Mouse (Mus musculus) stomach, embryonic 15.5 days (tissue): Measurements from ENCODE around the gene Unkl. TPM values are rescaled to one million over a fixed set of nuclear protein-coding genes. Genes with fewer than 3 reads are reported as not detected.

ENCODE experiments used
- ATAC-seq: fragments of 200-750 bp; cut with Nextera tagmentation; 2 replicates; pipeline ENCODE4 v1.8.0; 2017; ENCODE audit warnings: low read depth, moderate number of reproducible peaks, moderate TSS enrichment; ENCODE audit not compliant: insufficient read depth, low FRiP score
- H3K27ac ChIP-seq: fragments of 300-500 bp; sonication (generic); 2 replicates; pipeline ENCODE4 v1.5.1; 2015; ENCODE audit warnings: mild to moderate bottlenecking, inconsistent platforms
- H3K27me3 ChIP-seq: fragments of 300-500 bp; sonication (generic); replicated peaks from 2 replicates; pipeline ENCODE4 v1.6.1; 2015; ENCODE audit warnings: inconsistent platforms
- H3K36me3 ChIP-seq: fragments of 300-500 bp; sonication (generic); 2 replicates; pipeline ENCODE4 v1.6.1; 2015; ENCODE audit warnings: inconsistent platforms
- H3K4me1 ChIP-seq: fragments of 300-500 bp; sonication (generic); 2 replicates; pipeline ENCODE4 v1.6.1; 2015; ENCODE audit warnings: inconsistent platforms
- H3K4me2 ChIP-seq: fragments of 300-500 bp; sonication (generic); 2 replicates; pipeline ENCODE4 v1.6.1; 2015; ENCODE audit warnings: mild to moderate bottlenecking, inconsistent platforms
- H3K4me3 ChIP-seq: fragments of 300-500 bp; sonication (generic); replicated peaks from 2 replicates; pipeline ENCODE4 v1.5.1; 2015; ENCODE audit warnings: inconsistent platforms
- H3K9ac ChIP-seq: fragments of 300-500 bp; sonication (generic); 2 replicates; pipeline ENCODE4 v1.6.1; 2015; ENCODE audit warnings: inconsistent platforms
- H3K9me3 ChIP-seq: fragments of 300-500 bp; sonication (generic); 2 replicates; pipeline ENCODE4 v1.6.1; 2016; ENCODE audit warnings: inconsistent platforms
- WGBS: fragments of 180-500 bp; shearing (Covaris S2); methylation state at CpG from one replicate; pipeline ENCODE4 v1.1.7; 2015; 5-methylcytosine and 5-hydroxymethylcytosine counted together
- microRNA-seq: library from miRNA; unstranded; fragments of <30 nt; microRNA quantifications from one replicate; pipeline ENCODE4, GENCODE M21; 2016
- polyA plus RNA-seq: library from polyadenylated mRNA; unstranded; fragments of >200 nt; fragmentation: Nextera tagmentation; extraction: Ambion mirVana; gene quantifications from 2 replicates; pipeline ENCODE4 v1.2.1, GENCODE M21; 2015

The Unkl gene
- polyA plus RNA-seq, 1 experiment from 2014 or later, result 7.2 TPM

DNA sequence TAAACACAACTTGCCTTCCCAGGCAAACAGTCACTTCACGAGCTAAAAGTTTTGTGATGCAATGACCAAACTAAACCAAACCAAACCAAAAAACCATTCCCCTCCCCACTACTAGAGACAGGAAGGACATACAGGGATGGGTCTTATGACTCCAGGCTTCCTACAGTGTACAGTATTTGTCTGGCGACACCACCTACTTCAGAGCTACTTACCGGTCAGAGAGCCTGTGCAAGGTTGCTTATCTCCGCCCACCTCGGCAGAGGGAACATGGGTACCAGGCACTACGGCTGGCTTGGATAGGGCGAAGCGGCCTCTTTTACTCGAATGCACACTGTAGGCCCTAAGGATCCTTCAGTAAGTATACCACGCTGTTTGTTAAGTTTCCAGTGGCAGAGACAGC is 84.1 kb downstream of the Unkl start:
- Histone ChIP-seq H3K4me3 (peak overlapping the region; percentile 98), H3K27me3 (no peaks in the 10 kb centered on the region), H3K4me2 (peak overlapping the region; percentile 92), H3K27ac (peak overlapping the region; percentile 98), H3K36me3 (peaks cover 21% of the 10 kb centered on the region), H3K9ac (peak overlapping the region; percentile 99), H3K4me1 (peaks cover 24% of the 10 kb centered on the region), H3K9me3 (no peaks in the 10 kb centered on the region)
- WGBS, result 2% methylated on average over 10 of the region's 10 CpGs
- no peak for ATAC-seq

- peaks cover 13% of the 10 kb centered on the region for H3K36me3 ChIP-seq
These were observed 84.9 kb downstream of the Unkl start for GRCm38 (mm10) chr17:25272951-25273705.

DNA sequence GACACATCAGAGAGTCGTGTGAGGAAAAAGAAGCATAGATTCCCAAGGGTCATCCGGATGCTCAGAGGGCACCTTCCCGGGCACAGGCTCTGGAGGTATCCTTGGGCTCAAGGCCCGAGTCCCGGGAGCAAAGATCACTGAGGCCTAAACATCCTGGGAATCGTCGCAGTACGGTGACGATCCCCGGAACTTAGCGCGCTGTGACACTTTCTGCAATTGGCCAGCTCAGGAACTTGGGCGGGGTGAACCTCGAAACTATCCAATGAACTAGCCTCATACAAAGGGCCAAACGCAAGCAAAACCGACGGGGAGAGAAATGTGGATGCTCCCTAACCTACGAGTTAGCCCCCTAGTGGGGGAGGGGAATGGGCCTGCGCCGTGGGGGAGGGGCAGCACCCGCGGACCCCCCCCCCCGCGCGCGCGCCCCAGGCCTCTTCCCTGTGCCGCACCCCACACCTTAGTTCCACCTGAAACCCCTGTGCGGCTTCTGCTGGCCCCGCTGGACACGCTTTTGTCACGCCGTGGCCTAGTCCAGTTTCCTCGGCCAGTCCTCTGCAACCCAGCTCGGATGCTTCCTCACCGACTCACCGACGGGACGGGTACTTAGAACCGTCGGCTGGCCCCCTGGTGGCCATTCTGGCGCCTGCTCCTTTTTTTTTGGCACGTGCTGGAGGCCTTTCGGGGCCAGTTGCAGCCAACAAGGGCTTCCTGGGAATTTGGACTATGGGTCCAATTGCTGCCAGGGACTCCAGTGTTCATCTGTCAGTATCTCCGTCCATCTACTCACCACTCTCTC is 85.7 kb downstream of the Unkl start:
- H3K4me3 ChIP-seq, result peak overlapping the region; percentile 98
- no peaks in the 10 kb centered on the region for H3K9me3 ChIP-seq
- H3K4me2 ChIP-seq, result peak overlapping the region; percentile 52
- WGBS, result under 1% methylated on average over 45 of the region's 45 CpGs
- no peaks in the 10 kb centered on the region for H3K27me3 ChIP-seq
- ATAC-seq, result peak; percentile 82
- H3K4me1 ChIP-seq, result peaks cover 24% of the 10 kb centered on the region
- peak overlapping the region; percentile 98 for H3K27ac ChIP-seq
- peak overlapping the region; percentile 99 for H3K9ac ChIP-seq
- peaks cover 5% of the 10 kb centered on the region for H3K36me3 ChIP-seq

More at GRCm38 (mm10) chr17:25272951-25273705, 84.9 kb downstream of the Unkl start:
- under 1% methylated on average over 92 of the region's 92 CpGs for WGBS
- peak overlapping the region; percentile 98 for H3K27ac ChIP-seq
- no peaks in the 10 kb centered on the region for H3K27me3 ChIP-seq
- peak overlapping the region; percentile 98 for H3K4me3 ChIP-seq
- peak overlapping the region; percentile 99 for H3K9ac ChIP-seq
- H3K4me1 ChIP-seq, result peaks cover 24% of the 10 kb centered on the region
- no peaks in the 10 kb centered on the region for H3K9me3 ChIP-seq
- peak overlapping the region; percentile 92 for H3K4me2 ChIP-seq
- ATAC-seq, result peak; percentile 89

- WGBS, result 74% methylated on average over 9 of the region's 9 CpGs
- Histone ChIP-seq H3K9ac (peak within 1 kb of the TSS; percentile 99), H3K4me2 (peak within 1 kb of the TSS; percentile 52), H3K9me3 (no peaks in the 10 kb centered on the region), H3K4me3 (peak within 1 kb of the TSS; percentile 98), H3K4me1 (peaks cover 24% of the 10 kb centered on the region), H3K27me3 (no peaks in the 10 kb centered on the region), H3K36me3 (no peaks in the 10 kb centered on the region), H3K27ac (peak within 1 kb of the TSS; percentile 98)
- no peak for ATAC-seq
These were observed 86.6 kb downstream of the Unkl start, which contains the start of gene Ube2i for GRCm38 (mm10) chr17:25274571-25275346. Gene Ube2i (minus strand): TSS chr17:25274622.

DNA sequence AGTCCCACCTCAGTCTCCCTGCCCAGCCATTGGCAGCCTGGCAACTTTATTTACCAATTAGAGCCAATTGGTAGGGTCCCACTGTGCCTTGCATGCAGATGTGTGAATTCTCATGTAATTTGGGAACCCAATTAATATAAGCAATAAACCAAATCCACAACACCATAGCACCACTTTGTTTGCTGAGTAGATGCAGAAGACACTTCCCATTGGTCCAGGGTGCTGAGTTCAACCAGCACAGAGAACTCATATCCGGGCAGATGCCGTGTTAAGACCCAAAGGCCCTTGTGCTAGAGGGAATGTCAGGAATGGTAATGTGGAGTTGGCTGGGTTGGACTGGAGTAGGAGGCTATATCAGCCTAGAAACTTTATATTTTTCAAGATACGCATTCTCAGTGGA is 87.6 kb downstream of the Unkl start:
- H3K27ac ChIP-seq, result no peak overlapping the region
- no peak for ATAC-seq
- H3K36me3 ChIP-seq, result no peaks in the 10 kb centered on the region
- no peak overlapping the region for H3K4me3 ChIP-seq
- 96% methylated on average over 3 of the region's 3 CpGs for WGBS
- H3K9me3 ChIP-seq, result no peaks in the 10 kb centered on the region
- no peak overlapping the region for H3K9ac ChIP-seq
- H3K4me2 ChIP-seq, result no peak overlapping the region
- peaks cover 16% of the 10 kb centered on the region for H3K4me1 ChIP-seq
- no peaks in the 10 kb centered on the region for H3K27me3 ChIP-seq

- H3K9ac ChIP-seq, result no peak overlapping the region
- no peaks in the 10 kb centered on the region for H3K9me3 ChIP-seq
- H3K4me1 ChIP-seq, result no peaks in the 10 kb centered on the region
- no peak overlapping the region for H3K27ac ChIP-seq
- 34% methylated on average over 11 of the region's 11 CpGs for WGBS
- no peak overlapping the region for H3K4me2 ChIP-seq
- ATAC-seq, result peak; percentile 76; the same call in 1 of the 2 replicates
- no peaks in the 10 kb centered on the region for H3K36me3 ChIP-seq
- no peak overlapping the region for H3K4me3 ChIP-seq
- no peaks in the 10 kb centered on the region for H3K27me3 ChIP-seq
These were observed 93.9 kb downstream of the Unkl start for GRCm38 (mm10) chr17:25282133-25282532.

Small RNA genes within 50 kb of the gene (microRNA-seq; reads per million reads assigned to microRNA genes)
- 3.5 reads per million, percentile 14 among the genes with 10 or more reads in this experiment for gene Mir3547

Other genes with a start within 250 kb of the Unkl start
- gene Jpt2, start 227.7 kb upstream of the Unkl start, polyA plus RNA-seq, result 183 and 204 TPM in 2 replicates
- gene Cramp1l, start 172.6 kb upstream of the Unkl start, polyA plus RNA-seq, result 7.1 and 7.6 TPM in 2 replicates
- 18.9 and 21.6 TPM in 2 replicates for gene Ift140, start 172.3 kb upstream of the Unkl start, polyA plus RNA-seq
- gene Tmem204, start 104.8 kb upstream of the Unkl start, polyA plus RNA-seq, result 23.5 and 23.7 TPM in 2 replicates
- 38.6 and 40.2 TPM in 2 replicates for gene Telo2, start 72.4 kb upstream of the Unkl start, polyA plus RNA-seq
- gene Ptx4, start 67.6 kb upstream of the Unkl start, polyA plus RNA-seq, result 0.12 and 0.36 TPM in 2 replicates
- 18.1 and 21.1 TPM in 2 replicates for gene Clcn7, start 55.0 kb upstream of the Unkl start, polyA plus RNA-seq
- gene Ccdc154, start 25.9 kb upstream of the Unkl start, polyA plus RNA-seq, result 0.46 and 0.62 TPM in 2 replicates
- gene Gm38655, start 12.9 kb upstream of the Unkl start, polyA plus RNA-seq, result 4.3 and 8.4 TPM in 2 replicates
- gene BC003965, start 3.8 kb upstream of the Unkl start, polyA plus RNA-seq, result 34.1 and 35.5 TPM in 2 replicates
- gene Gnptg, start 51.7 kb downstream of the Unkl start, polyA plus RNA-seq, result 41.9 and 44.2 TPM in 2 replicates
- 42.8 and 43.1 TPM in 2 replicates for gene Tsr3, start 51.8 kb downstream of the Unkl start, polyA plus RNA-seq
- 3.3 and 7.2 TPM in 2 replicates for gene Baiap3, start 68.0 kb downstream of the Unkl start, polyA plus RNA-seq
- 503 and 542 TPM in 2 replicates for gene Ube2i, start 86.2 kb downstream of the Unkl start, polyA plus RNA-seq
- 1.8 TPM in 2 replicates for gene Prss34, start 110.0 kb downstream of the Unkl start, polyA plus RNA-seq
- gene Prss28, start 120.2 kb downstream of the Unkl start, polyA plus RNA-seq, result not detected in 2 replicates
- not detected in 2 replicates for gene Prss29, start 130.3 kb downstream of the Unkl start, polyA plus RNA-seq
- 0.24 and 0.64 TPM in 2 replicates for gene Tpsab1, start 157.2 kb downstream of the Unkl start, polyA plus RNA-seq
- 10.4 and 14.3 TPM in 2 replicates for gene Tpsb2, start 177.9 kb downstream of the Unkl start, polyA plus RNA-seq
- 3.5 and 4.7 TPM in 2 replicates for gene Tpsg1, start 180.9 kb downstream of the Unkl start, polyA plus RNA-seq
- gene Cacna1h, start 245.4 kb downstream of the Unkl start, polyA plus RNA-seq, result 5.1 and 5.6 TPM in 2 replicates